Mouse (Mus musculus): ENCODE results near the gene Krtap3-2.

- TF ChIP-seq CTCF (IDR thresholded peaks at IDR 0.05; ENCODE audit: borderline replicate concordance, control insufficient read depth, extremely low read depth, insufficient read depth, low read length, poor library complexity) (no peak), POLR2A (IDR thresholded peaks at IDR 0.05; ENCODE audit: control insufficient read depth, extremely low read depth, insufficient read depth, low read length, poor library complexity) (no peak)
These were observed 458 bp downstream of the Krtap3-2 start for GRCm38 (mm10) chr11:99556195-99556594.

Data from thymus, adult 2 months (tissue).